Mouse (Mus musculus): Measurements from ENCODE around the gene 9930022D16Rik.

The 9930022D16Rik gene

GRCm38 (mm10) chr11:109413617-109414016 is at the start of gene 9930022D16Rik:
9930022D16Rik (plus strand) TSS chr11:109413917.
- DNase-seq: no peak

DNA sequence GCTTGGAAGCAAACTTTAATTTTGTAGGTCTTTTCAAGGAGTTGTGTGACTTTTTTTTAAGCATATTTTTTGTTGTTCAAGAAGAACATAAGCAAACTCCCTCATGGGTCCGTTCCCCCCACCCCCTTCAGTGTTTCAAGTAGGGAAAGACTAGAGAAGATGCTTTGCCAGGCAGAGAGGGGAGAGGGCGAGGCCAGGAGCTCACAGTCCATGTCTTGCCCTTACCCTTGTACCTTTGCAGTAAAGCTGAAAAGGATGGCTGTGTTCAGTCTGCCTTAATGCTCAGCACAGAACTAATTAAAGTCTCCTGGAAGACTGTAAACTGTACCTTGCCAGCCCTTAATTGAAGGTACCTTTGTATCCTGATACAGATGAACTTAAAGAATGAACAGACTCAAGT is 49.4 kb upstream of the 9930022D16Rik start:
- no peak for DNase-seq

- no peak for DNase-seq
These were observed 48.8 kb upstream of the 9930022D16Rik start for GRCm38 (mm10) chr11:109364881-109365280.

DNA sequence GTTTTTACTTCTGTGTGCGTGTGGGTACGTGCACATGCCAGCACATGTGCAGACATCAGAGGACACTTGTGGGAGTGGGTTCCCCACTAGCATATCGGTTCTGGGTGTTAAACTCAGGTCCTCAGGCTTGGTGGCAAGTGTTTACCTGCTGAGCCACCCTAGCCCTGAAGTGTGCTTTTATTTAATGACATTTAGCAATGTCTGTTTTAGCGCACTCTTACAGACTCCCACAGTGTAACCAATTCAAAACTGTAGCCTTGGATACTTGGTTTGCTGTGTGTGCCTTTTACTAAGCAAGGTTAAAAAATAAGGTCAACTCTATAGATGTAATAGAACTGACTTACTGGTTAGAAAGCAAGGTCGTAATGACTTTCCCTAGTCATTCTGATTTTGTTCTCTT is 47.9 kb upstream of the 9930022D16Rik start:
- no peak for DNase-seq

- DNase-seq: no peak
These were observed 46.7 kb upstream of the 9930022D16Rik start for GRCm38 (mm10) chr11:109366802-109367579.

GRCm38 (mm10) chr11:109369026-109369637 is 44.6 kb upstream of the 9930022D16Rik start:
- no peak for DNase-seq

DNA sequence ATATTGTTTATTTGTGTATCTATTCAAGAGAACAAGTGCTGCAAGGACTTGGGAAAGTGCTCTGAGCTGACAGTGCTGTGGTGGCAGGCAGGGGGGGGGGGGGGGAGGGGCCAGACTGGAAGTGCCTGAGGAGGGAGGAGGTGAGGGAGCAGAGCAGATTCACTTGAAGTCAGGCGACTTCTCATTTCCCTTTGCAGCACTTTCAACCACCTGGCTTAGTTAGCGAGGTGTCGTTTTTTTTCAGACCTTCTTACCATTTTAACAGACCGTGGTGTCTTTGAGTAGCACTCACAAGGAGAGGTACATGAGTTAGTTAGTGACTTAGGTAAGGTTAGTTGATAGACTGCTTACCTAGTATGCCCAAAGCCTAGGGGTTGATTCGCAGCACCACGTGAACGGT is 38.3 kb upstream of the 9930022D16Rik start:
- no peak for DNase-seq

DNA sequence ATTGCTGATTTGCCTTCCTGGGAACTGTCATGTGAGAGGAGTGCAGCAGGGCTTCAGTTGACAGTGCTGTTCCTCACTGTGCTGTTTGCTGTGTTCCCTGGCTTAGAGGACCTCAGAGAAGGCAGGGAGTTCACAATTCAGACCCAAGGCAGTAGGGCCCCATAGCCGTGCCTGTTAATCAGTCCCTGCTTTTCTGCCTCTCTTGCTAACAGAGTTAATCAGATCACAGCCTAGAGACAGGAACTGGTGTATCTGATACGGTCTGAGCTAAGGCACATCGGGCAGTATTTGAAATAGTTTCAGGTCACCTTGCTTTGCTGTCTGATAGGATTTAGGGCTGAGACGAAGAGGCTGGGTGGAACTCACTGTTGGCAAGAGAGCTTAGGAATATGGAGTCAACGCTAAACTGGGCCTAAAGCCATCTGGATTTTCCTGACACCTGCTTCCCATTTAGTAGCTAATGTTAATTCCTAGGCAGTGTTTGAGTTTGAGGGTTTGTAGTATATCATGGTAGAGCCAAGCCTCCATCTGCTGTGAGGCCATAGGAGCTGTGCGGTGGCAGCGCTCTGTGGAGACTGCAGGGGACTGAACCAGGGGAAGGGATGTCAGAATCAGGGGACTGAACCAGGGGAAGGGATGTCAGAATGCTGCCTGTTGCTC is 37.1 kb upstream of the 9930022D16Rik start:
- DNase-seq: peak; percentile 52

DNA sequence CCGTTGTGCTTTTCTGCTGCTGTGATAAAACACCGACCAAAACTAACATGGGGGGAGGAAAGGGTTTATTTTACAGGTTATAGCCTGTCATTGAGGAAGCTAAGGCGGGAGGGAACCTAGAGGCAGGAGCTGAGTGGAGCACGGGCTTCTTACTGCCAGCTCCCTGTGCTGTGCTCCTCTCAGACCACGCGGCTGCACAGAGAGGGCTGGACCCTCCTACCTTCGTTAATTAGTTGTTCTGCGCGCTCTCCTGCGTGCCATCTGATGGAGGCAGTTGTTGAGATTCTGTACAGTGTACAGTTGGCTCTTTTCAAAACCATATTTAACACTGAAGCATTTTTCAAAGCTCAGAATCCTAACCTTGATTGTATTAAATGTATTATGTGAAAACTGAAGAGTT is 36.2 kb upstream of the 9930022D16Rik start:
- no peak for DNase-seq

- DNase-seq: no peak
These were observed 35.7 kb upstream of the 9930022D16Rik start for GRCm38 (mm10) chr11:109378051-109378450.

DNA sequence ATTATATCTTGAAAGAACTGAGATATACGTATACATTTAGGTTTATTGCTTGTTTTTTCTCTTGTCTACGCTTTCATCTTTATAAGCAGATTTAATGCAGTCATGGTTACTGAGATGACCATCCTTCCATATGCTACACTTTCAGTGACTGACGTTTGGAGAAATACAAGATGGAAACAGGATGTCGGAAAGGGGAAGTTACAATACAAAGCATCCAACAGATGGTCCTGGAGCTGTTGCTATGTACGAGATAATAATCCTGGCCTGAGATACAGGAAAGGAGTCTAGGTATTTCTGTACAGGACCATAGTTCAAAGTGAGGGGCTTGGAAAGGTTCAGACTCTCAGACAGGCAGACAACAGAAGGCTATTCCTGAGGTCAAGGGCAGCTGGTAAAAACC is 33.1 kb upstream of the 9930022D16Rik start:
- DNase-seq: no peak

DNA sequence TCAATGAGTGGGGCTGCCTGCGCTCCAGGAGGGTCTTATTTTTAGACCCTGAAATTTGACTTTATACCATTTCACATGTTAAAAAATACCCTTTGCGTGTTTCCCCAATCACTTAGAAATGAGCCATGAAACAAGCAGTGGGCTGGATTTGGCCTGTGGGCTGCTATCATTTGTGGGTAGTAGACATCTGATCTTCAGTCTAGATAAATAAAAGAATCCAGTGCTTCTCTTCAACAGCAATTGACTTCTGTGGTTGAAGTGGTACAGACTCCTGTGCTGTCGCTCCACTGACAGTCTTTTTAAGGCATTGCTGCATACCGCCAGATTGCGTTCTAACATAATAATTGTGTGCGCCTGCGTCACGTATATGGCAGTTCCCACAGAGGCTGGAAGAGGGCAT is 28.4 kb upstream of the 9930022D16Rik start:
- DNase-seq: no peak

- no peak for DNase-seq
These were observed 24.7 kb upstream of the 9930022D16Rik start for GRCm38 (mm10) chr11:109389046-109389445.

DNA sequence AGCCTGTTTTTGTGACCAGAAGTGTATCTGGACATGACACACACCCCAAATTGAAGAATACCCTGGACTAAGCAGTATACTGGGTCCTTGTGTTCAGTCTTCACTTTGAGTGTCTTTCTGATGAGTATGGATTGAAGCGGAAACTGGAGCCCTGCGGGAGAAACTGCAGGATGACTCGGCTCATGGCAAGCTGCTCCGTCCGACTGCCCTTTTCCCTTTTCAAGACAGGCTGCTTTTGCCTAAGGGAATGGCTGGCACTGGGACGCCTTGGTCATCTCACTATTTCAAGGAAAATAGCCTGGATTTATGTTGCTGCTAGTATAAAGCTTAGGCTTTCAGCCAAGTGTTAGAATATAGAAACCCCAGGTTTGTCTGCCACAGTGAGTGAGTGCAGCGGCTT is 22.5 kb upstream of the 9930022D16Rik start:
- DNase-seq: no peak

- DNase-seq: no peak
These were observed 22.0 kb upstream of the 9930022D16Rik start for GRCm38 (mm10) chr11:109391760-109392159.

DNA sequence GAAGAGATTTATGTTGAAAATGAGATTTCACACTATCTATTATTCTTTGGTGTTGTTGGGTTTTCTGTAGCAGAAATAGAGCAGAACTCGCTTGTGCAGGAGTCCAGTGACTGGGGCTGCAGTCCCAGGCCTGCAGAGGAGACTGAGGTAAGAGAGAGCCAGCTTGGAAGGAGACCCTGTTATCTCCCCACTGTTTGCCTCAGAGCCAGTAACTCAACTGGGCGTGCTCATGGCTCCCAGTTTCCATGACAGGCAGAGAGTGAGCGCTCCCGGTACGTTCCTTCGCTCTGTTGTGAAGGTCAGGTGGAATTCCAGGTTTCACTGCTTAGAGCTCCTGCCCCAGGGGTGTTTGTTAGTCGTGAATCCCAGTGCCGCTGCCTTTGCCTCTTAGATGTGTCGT is 21.1 kb upstream of the 9930022D16Rik start:
- DNase-seq: no peak

- no peak for DNase-seq
These were observed 19.0 kb upstream of the 9930022D16Rik start for GRCm38 (mm10) chr11:109394758-109395157.

DNA sequence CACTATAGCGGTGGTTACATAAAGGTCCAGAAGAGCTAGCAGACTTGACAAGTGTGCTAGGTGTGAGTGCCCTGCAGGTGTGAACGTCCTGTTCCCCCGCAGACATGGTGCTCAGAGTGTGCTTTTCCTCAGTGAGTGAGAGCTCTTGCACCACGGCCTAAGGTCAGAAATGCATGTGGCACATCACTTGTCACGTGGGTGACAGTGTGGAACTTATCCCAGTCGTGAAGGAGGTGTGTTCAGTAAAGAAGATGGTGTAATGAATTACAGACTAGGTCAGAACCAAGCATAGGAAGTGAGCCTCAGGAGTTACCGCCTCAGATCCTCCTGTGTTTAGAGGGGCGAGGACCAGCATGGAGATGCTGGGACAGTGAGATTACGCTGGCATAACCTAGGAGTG is 18.4 kb upstream of the 9930022D16Rik start:
- DNase-seq: no peak

DNA sequence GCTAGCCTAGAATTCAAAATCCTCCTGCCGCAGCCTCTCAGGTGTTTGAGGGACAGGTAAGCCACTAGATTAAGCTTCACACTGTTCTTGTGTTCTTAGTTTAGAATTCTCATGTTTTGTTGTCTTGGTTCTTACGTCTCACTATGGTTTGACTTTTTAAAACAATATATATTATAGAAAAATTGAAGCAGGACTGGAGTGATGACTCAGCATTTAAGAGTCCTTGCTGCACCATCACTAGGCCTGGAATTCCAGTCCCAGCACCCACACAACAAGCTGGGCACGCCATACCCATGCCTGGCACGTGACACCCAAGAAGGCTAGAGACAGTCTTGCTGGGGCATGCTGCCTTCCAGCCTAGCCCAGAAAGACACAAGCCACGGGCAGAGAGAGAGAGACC is 7.3 kb upstream of the 9930022D16Rik start:
- DNase-seq: no peak

DNA sequence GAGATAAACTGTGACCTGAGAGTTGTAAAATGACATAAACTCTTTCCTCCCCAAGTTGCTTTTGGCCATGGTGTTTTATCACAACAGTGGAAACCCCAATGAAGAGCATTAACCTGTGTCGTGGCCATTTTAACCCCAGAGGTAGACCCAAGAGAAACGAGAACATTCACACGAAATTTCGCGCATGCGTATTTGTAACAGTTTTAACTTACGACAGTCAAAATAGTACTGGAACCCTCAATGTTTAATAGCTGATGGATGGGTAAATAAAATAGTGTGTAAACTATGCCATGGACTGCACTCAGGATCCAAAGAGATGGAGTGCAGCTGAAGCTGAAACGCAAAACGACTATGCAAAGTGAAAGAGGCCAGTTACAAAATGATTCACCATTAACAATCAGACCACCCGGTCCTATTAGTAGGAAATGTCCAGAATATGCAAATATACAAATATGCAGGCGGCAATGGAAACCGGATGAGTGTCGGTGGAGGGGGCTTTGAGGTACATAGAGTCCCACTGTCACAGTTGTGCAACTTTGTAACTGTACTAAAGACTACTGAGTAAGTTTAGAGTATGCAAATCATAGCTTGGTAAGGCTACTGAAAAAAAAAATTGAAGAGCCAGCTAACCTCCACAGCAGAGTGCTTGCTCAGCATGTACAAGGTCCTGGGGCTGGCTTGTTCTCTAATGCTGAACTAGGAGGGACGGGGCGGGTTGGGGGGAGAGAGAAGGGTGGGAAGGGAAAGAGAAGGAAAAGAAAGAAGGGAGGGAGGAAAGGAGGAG is 3.3 kb upstream of the 9930022D16Rik start:
- no peak for DNase-seq

DNA sequence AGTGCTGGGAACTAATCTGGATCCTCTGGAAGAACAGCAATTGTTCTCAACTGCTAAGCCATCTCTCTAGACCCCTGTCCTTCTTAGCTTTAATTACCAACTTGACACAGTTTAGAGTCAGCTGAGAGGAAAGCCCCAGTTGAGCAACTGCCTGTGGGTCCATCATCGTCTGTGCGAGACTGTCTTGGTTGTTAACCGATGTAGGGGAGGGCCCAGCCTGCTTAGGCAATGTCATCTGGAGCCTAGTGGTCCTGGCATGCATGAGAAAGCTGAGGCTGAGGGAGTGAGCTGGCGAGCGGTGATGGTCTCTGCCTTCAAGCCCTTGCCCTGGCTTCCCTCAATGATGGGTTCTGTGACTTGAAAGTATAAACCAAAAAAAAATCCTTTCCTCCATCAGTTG is 1.1 kb downstream of the 9930022D16Rik start:
- no peak for DNase-seq

GRCm38 (mm10) chr11:109416709-109417420 is 3.1 kb downstream of the 9930022D16Rik start:
- DNase-seq: no peak
